Mouse (Mus musculus): ENCODE data around the gene Eaf1. TPM values are rescaled to one million over a fixed set of nuclear protein-coding genes. Genes with fewer than 3 reads are reported as not detected.
"Not testable (repeated sequence)": the region's sequence is repeated elsewhere in the genome, so short reads cannot be mapped to it uniquely, and the experiment has no call there.

Eaf1 gene
- total RNA-seq (2018; cell fraction: chromatin; rRNA removed) = 100 to 1,000 TPM in 4 of 26 experiments, 10 to 100 TPM in 22; 25.5 to 297 (median 65.6) TPM
- total RNA-seq (2018; cell fraction: cytosol; rRNA removed) = 10 to 100 TPM; 40.9 to 90.1 (median 50.3) TPM
- total RNA-seq (2018; cell fraction: nucleus; rRNA removed) = 100 to 1,000 TPM in 4 of 26 experiments, 10 to 100 TPM in 22; 28.9 to 124 (median 57.0) TPM
- 29.7 to 78.1 TPM (median 30.5 TPM) in 3 replicates for polyA plus RNA-seq (2018)

- WGBS (ENCODE audit: missing documents) = 1% methylated on average over 33 of the region's 37 CpGs
- Histone ChIP-seq H3K27ac (peak within 1 kb of the TSS; percentile 89), H3K4me3 (ENCODE audit: inconsistent target) (peak within 1 kb of the TSS; percentile 97), H3K36me3 (ENCODE audit: inconsistent target) (peaks cover 33% of the 10 kb centered on the region), H3K79me2 (ENCODE audit: inconsistent target) (peaks cover 97% of the 10 kb centered on the region)
Measured at GRCm38 (mm10) chr14:31494349-31494974, at the start of gene Eaf1. Gene Eaf1 (plus strand): TSS chr14:31494399.

GRCm38 (mm10) chr14:31448994-31449393 is 45.2 kb upstream of the Eaf1 start:
- Histone ChIP-seq H3K4me3 (ENCODE audit: inconsistent target) (no peak overlapping the region), H3K36me3 (ENCODE audit: inconsistent target) (no peaks in the 10 kb centered on the region), H3K27ac (no peak overlapping the region), H3K79me2 (ENCODE audit: inconsistent target) (no peaks in the 10 kb centered on the region)
- 81% methylated on average over 5 of the region's 5 CpGs for WGBS (ENCODE audit: missing documents)

- H3K4me3 ChIP-seq (ENCODE audit: inconsistent target); H3K27ac ChIP-seq; H3K36me3 ChIP-seq (ENCODE audit: inconsistent target); H3K79me2 ChIP-seq (ENCODE audit: inconsistent target): not testable (repeated sequence)
- WGBS (ENCODE audit: missing documents) = 95% methylated on average over 11 of the region's 12 CpGs
Measured at GRCm38 (mm10) chr14:31453946-31454345, 40.3 kb upstream of the Eaf1 start.

DNA sequence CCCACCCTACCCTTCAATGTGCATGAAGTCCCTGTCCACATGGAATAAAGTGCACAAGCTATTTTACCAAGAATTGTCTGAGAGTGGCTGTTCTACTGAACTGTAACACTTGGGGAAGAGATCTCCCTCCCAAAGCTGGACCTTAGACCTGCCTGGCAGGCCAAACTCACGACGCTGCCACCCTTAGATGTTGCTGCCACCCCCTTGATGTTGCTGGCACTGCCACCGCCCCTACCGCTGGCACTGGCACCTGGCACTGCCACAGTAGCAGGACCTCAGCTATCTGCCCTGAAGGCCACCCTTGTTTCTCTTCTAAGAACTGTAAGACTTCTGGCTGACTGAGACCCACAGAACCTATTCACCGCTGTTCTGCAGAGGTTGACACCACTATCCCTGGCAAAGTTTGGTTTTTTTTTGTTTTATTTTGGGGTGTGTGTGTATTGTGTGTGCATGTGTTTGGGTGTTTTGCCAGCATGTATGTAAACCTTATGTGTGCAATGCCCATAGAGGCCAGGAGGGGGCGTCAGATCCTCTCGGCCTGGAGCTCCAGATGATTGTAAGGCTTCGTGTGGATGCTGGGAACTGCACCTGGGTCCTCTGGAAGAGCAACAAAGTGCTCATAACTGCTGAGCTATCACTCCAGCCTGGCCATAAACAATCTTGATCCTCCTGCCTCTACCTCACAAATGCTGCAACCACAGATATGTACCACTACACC is 39.2 kb upstream of the Eaf1 start:
- Histone ChIP-seq H3K4me3 (ENCODE audit: inconsistent target) (no peak overlapping the region), H3K79me2 (ENCODE audit: inconsistent target) (no peaks in the 10 kb centered on the region), H3K27ac (no peak overlapping the region), H3K36me3 (ENCODE audit: inconsistent target) (no peaks in the 10 kb centered on the region)
- WGBS (ENCODE audit: missing documents) = 92% methylated on average over 8 of the region's 8 CpGs

DNA sequence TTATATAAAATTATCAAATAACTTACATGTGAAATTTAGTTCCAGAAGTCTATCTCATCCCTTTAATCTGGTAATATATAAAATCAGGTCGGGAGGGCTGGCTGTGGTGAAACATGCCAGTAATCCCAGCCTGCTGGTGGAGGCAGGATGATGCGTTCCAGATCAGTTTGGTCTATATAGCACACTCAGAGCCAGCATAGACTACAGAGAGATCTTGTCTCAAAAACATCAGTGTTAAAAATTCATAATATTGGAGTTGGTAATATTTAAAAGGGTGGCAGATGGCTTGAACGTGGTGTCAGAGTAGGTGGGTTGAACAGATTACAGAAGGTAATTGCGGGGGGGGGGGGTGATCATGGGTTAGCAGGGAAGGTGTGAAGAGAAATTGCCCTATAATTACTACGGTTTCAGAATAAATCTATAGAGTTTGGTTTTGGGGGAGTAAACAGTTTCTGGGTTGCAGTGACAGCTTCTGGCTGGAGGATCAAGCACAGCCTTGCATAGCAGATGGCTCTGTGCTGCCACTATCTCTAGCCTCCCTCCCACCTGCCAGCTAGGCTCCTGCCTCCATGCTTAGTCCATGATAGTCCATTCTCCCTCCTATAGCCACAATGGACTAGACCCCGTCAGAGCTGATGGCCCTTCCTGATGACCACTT is 38.0 kb upstream of the Eaf1 start:
- Histone ChIP-seq H3K27ac (no peak overlapping the region), H3K4me3 (ENCODE audit: inconsistent target) (no peak overlapping the region), H3K79me2 (ENCODE audit: inconsistent target) (no peaks in the 10 kb centered on the region), H3K36me3 (ENCODE audit: inconsistent target) (no peaks in the 10 kb centered on the region)
- 83% methylated on average over 6 of the region's 6 CpGs for WGBS (ENCODE audit: missing documents)

- no peak overlapping the region for H3K27ac ChIP-seq
- WGBS (ENCODE audit: missing documents) = 95% methylated on average over 12 of the region's 12 CpGs
Measured at GRCm38 (mm10) chr14:31458006-31458405, 36.2 kb upstream of the Eaf1 start.

GRCm38 (mm10) chr14:31462226-31462625 is 32.0 kb upstream of the Eaf1 start:
- not testable (repeated sequence) for H3K4me3 ChIP-seq (ENCODE audit: inconsistent target); H3K36me3 ChIP-seq (ENCODE audit: inconsistent target); H3K27ac ChIP-seq; H3K79me2 ChIP-seq (ENCODE audit: inconsistent target)
- WGBS (ENCODE audit: missing documents) = 88% methylated on average over 5 of the region's 5 CpGs

More at GRCm38 (mm10) chr14:31458006-31458405, 36.2 kb upstream of the Eaf1 start:
- Histone ChIP-seq H3K79me2 (ENCODE audit: inconsistent target) (no peaks in the 10 kb centered on the region), H3K4me3 (ENCODE audit: inconsistent target) (no peak overlapping the region), H3K36me3 (ENCODE audit: inconsistent target) (no peaks in the 10 kb centered on the region)

DNA sequence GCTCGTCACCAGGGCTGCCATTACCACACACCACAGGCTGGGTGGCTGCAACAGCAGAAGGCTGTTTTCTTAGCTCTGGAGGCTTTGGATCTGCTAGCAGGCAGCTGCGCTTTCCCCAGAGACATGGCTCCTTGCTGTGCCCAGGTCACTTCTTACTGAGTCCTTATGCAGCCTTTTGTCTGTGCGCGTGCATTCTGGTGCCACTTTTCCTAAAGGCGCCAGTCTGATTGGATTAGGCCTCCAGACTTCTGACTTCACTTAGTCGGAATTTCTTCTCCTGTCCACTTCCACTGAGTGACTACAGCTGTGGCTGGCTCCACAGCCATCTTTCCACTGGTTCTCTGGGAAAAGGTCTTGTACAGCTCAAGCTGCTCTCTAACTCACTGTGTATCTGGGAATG is 31.3 kb upstream of the Eaf1 start:
- Histone ChIP-seq H3K79me2 (ENCODE audit: inconsistent target) (no peaks in the 10 kb centered on the region), H3K27ac (no peak overlapping the region), H3K36me3 (ENCODE audit: inconsistent target) (no peaks in the 10 kb centered on the region), H3K4me3 (ENCODE audit: inconsistent target) (no peak overlapping the region)
- 92% methylated on average over 6 of the region's 6 CpGs for WGBS (ENCODE audit: missing documents)

DNA sequence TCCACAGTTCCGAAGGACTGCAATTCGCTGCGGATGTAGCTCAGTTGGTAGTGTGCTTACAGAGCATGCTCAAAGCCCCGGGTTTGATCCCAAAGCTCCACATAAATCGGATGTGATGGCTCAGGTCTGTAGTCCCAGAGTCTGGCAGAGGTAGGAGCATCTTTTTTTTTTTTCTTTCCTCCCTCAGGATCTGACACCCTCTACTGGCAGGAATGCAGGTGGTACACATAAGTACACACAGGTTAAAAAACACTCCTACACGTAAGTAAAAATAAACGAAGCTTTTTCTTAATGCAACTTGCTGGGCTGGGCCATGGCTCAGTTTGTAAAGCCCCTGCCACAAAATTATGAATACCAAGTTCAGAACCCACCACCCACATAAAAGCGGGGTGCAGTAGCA is 30.0 kb upstream of the Eaf1 start:
- 77% methylated on average over 8 of the region's 8 CpGs for WGBS (ENCODE audit: missing documents)
- Histone ChIP-seq H3K4me3 (ENCODE audit: inconsistent target) (no peak overlapping the region), H3K27ac (no peak overlapping the region), H3K79me2 (ENCODE audit: inconsistent target) (no peaks in the 10 kb centered on the region), H3K36me3 (ENCODE audit: inconsistent target) (no peaks in the 10 kb centered on the region)

- H3K4me3 ChIP-seq (ENCODE audit: inconsistent target) = no peak overlapping the region
- H3K79me2 ChIP-seq (ENCODE audit: inconsistent target) = no peaks in the 10 kb centered on the region
- no peak overlapping the region for H3K27ac ChIP-seq
- 83% methylated on average over 4 of the region's 4 CpGs for whole genome bisulfite sequencing (ENCODE audit: missing documents)
- no peaks in the 10 kb centered on the region for H3K36me3 ChIP-seq (ENCODE audit: inconsistent target)
Measured at GRCm38 (mm10) chr14:31469711-31470110, 24.5 kb upstream of the Eaf1 start.

DNA sequence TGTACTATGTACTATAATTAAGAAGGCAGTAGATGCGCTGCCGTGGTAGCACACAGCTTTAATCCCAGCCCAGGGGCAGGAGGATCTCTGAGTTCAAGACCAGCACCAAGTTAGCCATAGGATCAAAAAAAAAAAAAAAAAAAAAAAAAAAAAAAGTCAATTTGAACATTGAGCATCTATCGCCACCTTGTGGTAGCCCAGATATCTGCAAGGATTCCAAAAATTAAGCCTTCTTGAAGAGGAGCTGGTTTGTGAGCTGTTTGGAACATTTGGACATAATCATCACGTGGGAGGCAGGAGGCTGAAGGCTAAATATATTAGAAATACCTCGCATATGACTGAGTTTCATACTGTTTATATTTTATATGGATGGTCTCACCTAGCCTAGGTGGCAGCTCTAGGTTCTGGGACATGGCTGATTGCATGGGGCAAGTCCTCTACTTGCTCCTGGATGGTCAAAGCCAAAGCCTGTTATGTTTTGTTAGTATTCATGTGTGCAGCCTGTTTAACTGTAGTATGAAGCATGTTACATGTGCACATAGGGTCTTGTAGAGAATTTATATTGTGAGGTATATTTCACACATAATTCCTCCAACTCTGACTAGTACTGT is 21.6 kb upstream of the Eaf1 start:
- no peak overlapping the region for H3K4me3 ChIP-seq (ENCODE audit: inconsistent target)
- no peak overlapping the region for H3K27ac ChIP-seq
- no peaks in the 10 kb centered on the region for H3K79me2 ChIP-seq (ENCODE audit: inconsistent target)
- no peaks in the 10 kb centered on the region for H3K36me3 ChIP-seq (ENCODE audit: inconsistent target)
- 5% methylated on average over 5 of the region's 5 CpGs for WGBS (ENCODE audit: missing documents)

GRCm38 (mm10) chr14:31473297-31473696 is 20.9 kb upstream of the Eaf1 start:
- Histone ChIP-seq H3K79me2 (ENCODE audit: inconsistent target) (no peaks in the 10 kb centered on the region), H3K27ac (no peak overlapping the region), H3K36me3 (ENCODE audit: inconsistent target) (peaks cover 2% of the 10 kb centered on the region; the same call in 1 of the 2 replicates), H3K4me3 (ENCODE audit: inconsistent target) (no peak overlapping the region)
- 92% methylated on average over 2 of the region's 2 CpGs for WGBS (ENCODE audit: missing documents)

GRCm38 (mm10) chr14:31482417-31482816 is 11.8 kb upstream of the Eaf1 start:
- Histone ChIP-seq H3K4me3 (ENCODE audit: inconsistent target) (no peak overlapping the region), H3K36me3 (ENCODE audit: inconsistent target) (peaks cover 81% of the 10 kb centered on the region), H3K27ac (peak overlapping the region; percentile 37), H3K79me2 (ENCODE audit: inconsistent target) (no peaks in the 10 kb centered on the region)
- 57% methylated on average over 5 of the region's 5 CpGs for WGBS (ENCODE audit: missing documents)

DNA sequence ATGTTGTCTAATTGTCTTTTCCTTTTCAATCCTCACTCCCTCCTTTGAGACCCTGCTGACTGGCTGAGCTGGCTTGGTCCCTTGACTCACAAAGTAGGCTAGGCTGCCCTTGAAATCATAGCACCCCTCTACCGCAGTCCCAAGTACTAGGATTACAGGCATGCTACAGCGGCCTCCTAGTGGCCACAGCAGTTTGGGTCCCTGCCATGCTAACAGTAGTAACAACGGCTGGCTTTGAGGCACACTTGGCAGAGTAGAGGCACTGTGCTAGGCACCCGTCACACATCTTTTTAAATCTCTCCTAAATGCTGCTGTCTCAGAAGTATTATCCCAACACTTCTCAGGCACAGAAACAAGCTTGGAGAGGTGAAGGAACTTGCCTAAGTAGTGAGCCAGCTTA is 7.7 kb upstream of the Eaf1 start:
- no peak overlapping the region for H3K27ac ChIP-seq
- H3K36me3 ChIP-seq (ENCODE audit: inconsistent target) = peaks cover 67% of the 10 kb centered on the region
- WGBS (ENCODE audit: missing documents) = 82% methylated on average over 4 of the region's 4 CpGs
- no peak overlapping the region for H3K4me3 ChIP-seq (ENCODE audit: inconsistent target)
- H3K79me2 ChIP-seq (ENCODE audit: inconsistent target) = peaks cover 35% of the 10 kb centered on the region
